Mouse (Mus musculus) T-helper 2 cell (primary cell): Measurements from ENCODE around the gene Ptger3.

Source experiments
- in situ Hi-C: fragments of 300-600 bp; cut with MboI, MseI; formaldehyde crosslinking; loops from one replicate; pipeline ENCODE4 v1.15.1; 2025; ENCODE audit warnings: high pct_unique_total_duplicates

Gene Ptger3

DNA sequence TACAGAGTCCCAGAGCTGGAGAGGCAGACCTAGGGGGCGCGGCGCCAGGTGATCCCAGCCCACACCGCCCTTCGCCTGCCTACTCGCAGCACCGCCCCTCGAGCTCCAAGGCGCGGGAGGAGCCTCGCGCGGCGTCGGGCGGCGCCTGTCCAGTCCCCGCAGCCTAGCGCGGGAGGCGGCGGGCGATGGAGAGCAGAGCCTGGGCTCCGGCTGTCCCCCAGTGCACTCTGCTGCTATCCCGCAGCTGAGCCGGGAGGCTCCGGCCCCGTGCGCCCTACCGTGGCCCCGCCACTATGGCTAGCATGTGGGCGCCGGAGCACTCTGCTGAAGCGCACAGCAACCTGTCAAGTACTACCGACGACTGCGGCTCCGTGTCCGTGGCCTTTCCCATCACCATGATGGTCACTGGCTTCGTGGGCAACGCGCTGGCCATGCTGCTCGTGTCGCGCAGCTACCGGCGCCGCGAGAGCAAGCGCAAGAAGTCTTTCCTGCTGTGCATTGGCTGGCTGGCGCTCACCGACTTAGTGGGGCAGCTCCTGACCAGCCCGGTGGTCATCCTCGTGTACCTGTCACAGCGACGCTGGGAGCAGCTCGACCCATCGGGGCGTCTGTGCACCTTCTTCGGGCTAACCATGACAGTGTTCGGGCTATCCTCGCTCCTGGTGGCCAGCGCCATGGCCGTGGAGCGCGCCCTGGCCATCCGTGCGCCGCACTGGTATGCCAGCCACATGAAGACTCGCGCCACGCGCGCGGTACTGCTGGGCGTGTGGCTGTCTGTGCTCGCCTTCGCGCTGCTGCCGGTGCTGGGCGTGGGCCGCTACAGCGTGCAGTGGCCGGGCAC, at the start of gene Ptger3:
Gene Ptger3 (plus strand): TSS at position 168 of the 841 bp plus-strand sequence.
- in situ Hi-C loops, result no loop called here

DNA sequence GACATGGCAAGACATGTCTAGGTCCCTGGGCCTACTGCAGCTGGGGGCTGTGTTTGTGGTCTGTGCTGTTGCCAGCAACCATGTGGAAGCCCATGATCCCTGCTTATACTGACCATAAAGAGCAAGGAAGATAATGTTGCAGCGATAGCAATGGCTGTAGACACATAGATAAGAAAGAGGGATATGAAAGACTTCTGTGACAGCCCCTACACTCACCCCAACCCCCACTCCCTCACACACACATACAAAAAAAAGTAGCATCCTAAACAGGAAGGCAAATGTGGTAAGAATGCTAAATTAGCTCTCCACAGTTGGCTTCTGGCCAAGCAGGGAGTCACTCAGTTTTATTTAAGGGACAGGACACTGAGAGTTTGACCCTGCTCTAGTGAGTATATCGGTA, 48.7 kb upstream of the Ptger3 start:
- in situ Hi-C loops, result no loop called here

DNA sequence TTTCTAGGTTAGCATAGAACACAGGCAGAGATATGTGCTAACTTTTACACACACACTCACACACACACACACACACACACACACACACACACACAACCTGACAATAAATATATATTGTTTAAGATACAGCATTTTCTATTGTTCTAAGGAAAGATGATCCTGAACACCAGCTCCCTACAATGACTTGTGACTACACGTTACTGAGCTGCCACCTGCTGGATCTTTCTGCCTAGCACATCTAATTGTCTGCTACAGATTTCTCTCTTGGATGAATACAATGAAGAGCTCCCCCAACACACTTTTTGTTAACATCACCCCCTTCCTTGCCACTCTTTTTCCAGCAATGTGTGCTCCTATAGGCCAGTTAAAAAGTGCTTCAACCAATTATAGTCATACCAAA, 46.3 kb upstream of the Ptger3 start:
- in situ Hi-C loops, result no loop called here

DNA sequence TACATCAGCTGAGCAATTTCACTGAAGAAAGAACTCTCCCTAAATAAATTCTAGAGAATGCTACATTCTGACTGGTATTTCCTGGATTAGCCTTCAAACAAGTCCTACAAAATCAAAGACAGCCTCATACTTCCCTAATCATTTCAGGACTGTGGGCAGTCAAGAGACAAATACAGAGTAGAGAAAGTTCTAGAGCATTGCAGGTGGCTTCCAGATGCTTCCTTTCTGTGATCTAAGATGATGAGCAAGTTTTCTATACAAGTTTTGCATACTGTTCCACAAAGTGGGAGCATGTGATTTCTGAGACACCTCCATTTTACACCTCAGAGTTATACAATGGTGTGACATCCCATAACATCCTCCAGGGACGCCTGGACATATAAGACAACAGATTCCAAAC, 42.9 kb upstream of the Ptger3 start:
- in situ Hi-C loops, result no loop called here

- in situ Hi-C loops, result loop anchor here (25.0 kb wide), 1 partner anchor 506 kb away; the partner anchor contains the start of genes Lrrc40 and Srsf11
Observed at GRCm38 (mm10) chr3:157531585-157531984, 35.1 kb upstream of the Ptger3 start.

DNA sequence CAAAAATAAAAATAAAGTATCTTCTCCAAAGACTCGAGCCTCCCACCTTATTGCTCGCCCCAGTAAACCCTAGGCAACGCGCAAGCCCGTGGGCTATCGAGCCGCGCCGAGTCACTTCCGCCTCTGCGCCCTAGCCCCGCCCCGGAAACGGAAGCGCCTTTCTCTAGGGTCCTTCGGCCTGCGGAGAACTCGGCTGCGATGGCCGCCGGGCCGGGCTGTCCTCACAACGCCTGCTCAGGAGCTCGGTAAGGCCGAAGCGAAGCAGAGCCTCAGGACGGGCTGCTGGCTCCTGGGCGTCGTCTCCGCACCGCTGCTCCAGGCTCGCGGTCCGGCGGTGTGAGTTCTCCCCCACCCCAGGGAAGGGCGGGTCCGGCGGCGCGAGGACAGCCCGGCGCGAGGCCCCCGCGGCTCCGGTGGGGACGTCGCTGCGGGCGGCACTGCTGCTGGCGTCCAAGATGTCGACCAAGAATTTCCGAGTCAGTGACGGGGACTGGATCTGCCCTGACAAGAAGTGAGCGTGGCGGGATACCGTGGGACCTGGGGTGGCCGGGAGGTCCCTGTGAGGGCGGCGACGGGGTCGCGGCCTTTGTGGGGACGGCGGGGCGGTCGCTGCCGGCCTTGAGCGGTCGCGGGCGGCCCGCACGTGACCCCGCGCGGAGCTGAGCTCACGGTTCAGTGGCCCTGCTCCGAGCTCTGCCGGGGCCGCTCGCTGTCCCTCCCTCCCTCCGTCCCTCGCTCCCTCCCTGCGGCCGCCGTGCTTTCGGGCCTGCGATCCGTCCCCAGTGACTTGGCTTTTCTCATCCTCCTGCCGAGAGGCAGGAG, 32.5 kb upstream of the Ptger3 start, which contains the start of gene Zranb2:
Gene Zranb2 (plus strand): TSS at position 197 of the 822 bp plus-strand sequence.
- in situ Hi-C loops, result loop anchor here (25.0 kb wide), 1 partner anchor 503 kb away; the partner anchor contains the start of genes Lrrc40 and Srsf11

DNA sequence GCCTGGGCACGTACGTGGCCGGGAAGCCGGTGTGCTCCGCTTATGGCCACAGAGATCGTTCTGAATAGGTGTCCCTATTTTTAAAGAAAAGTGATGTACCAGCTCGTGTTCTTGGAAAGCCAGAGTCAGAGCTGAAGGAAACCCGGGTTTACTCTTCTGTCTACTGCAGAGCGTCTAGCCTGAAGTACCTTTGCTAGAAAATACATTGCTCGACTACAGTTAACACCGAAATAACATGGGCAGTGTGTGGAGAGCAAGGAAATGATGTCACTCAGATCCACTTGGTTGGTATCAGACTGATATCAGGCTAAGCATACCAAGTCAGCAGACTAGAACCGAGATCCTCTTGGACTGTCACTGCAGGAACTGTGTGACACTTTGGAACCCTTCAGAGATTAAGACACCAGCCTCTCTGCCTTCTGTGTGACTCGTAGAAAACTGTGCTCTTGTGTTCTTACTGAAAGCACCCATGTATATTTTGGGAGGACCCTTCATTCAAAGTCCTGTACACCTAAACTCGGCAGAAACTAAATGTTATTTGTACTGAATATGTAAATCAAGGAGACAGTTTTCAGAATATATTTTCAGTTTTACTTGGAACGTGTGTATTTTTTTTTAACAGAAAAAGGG, 31.8 kb upstream of the Ptger3 start:
- in situ Hi-C loops, result loop anchor here (25.0 kb wide), 1 partner anchor 502 kb away; the partner anchor contains the start of genes Lrrc40 and Srsf11

GRCm38 (mm10) chr3:157549323-157549722, 17.4 kb upstream of the Ptger3 start:
- in situ Hi-C loops, result loop anchor here (25.0 kb wide), 1 partner anchor 488 kb away; the partner anchor contains the start of genes Lrrc40 and Srsf11

DNA sequence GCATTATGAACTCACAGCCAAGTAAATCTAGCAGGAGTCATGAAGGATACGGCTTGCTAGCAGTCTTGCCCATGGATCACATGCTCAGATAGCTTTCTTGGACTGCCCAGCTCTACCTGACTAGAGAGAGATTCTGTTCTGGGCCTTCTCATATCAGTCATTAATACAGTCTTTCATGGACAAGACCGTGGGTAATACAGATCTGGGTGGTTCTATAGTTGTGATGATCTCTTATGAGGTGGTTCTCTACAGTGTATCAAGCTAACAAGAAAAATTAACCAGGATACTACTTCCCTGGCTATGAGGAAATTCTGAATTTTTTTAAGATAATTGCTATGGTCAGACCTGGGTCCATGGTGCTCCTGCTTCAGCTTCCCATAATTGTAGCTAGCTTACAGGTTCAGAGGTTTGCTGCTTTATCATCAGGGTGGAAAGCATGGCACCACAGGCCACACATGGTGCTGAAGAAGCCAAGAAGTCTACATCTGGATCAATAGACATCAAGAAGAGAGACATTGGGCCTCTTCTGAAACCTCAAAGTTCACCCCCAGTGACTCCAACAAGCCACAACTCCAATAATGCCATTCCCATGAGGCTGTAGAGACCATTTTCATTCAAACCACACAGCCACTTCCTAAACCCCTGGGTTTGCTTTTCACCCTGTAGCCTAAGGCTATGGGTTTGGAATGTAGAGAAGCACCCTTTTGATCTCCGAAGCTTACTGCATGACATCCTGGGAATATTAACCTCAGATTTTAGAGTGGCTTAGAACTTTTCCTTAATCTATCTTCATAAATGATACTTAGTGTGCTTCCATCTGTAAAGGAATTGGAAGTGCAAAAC, 16.7 kb upstream of the Ptger3 start:
- in situ Hi-C loops, result loop anchor here (25.0 kb wide), 1 partner anchor 487 kb away; the partner anchor contains the start of genes Lrrc40 and Srsf11

GRCm38 (mm10) chr3:157565196-157565595, 1.5 kb upstream of the Ptger3 start:
- in situ Hi-C loops, result no loop called here

DNA sequence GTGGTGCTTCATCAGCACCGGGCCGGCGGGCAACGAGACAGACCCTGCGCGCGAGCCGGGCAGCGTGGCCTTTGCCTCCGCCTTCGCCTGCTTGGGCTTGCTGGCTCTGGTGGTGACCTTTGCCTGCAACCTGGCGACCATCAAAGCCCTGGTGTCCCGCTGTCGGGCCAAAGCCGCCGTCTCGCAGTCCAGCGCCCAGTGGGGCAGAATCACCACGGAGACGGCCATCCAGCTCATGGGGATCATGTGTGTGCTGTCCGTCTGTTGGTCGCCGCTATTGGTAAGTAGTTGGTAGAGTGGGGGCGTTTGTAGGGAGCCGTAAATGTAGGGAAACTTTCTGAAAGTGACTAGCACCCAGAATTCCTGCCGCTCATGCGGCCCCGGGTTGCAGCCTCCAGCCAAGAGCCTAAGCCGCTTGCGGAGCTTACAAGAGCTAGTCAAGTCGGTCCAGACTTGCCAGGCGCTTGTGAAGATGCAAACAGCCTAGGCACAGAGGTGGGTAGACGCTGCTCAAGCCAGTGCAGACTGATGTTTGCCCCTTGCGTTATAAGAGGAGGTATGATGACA, 957 bp downstream of the Ptger3 start:
- in situ Hi-C loops, result no loop called here

DNA sequence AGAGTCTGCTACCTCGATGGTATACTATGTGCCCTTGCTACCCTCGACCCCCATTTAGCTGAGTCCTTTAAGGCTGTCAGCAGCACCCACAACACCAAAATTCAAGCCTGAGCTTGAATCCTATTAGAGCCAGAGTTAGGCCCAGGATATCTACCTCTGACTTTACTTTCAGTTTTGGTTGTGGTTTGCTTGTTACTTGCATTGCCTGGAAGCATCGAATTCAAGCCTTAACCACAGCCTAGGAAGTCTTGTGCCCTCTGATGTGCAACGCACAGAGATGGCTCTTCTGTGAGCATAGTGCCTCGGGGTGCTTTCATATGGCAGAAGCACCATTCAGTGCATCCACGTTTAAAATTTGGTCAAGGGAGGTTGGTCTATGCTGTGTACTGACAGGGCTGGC, 5.3 kb downstream of the Ptger3 start:
- in situ Hi-C loops, result no loop called here

DNA sequence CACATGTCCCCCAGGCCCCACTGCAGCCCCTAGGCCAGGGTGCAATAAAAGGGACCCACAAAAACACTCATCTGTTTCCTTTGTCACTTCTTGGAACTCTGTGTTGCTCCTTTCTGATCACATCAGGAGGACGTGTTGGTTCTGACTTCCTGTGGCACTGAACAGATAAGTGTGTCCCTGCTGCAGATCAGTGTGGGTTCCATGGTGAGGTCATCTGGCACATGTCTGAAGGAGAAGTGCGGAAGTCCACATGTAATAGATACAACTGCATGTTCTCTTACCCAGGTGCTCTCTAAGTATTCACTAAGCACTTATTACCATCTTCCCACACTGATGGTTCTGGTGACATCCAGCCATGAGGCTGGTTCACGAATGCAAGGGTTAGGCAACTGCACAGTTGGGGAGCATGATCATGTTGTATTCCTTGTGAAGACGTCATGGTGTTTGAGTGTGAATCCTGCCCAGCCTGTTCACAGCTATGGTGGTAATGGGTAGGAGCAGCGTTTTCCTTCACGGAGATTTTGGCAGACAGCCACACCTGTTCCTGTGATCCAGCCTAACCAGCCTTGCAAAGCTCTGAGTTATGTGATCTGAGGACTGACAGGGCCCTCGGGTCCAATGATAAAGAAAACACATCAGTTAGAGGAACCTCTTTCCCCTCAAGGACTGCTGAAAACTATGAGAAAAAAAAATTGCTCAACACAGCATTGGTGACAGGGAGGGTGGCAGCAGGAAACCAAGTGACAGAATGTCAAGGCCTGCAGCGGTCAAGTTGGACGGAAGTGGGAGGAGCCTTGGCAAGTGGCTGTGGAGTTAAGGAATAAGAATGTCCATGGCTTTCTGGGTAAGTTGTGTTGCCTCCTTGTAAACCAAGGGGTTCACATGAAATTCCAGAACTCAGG, 9.0 kb downstream of the Ptger3 start:
- in situ Hi-C loops, result no loop called here

- in situ Hi-C loops, result no loop called here
Observed at GRCm38 (mm10) chr3:157576343-157576722, 9.6 kb downstream of the Ptger3 start.

DNA sequence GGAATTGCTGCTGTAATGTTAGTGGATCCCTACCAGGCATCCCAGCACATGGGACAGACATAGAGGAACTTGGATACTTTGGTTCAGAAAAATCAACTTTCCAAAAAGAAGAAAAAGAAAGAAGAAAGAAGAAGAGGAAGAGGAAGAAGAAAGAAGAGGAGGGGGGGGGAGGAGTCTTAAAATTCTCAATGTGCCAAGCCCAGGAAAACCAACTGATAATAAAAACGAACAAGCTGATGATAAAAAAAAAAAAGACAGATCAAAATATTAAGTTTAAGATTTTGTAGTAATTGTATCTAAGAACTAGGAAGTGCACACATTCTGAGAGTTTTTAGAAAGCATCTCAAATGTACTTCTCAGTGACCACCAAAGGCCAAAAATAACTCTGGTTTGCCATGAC, 10.2 kb downstream of the Ptger3 start:
- in situ Hi-C loops, result no loop called here

GRCm38 (mm10) chr3:157578469-157579170, 11.9 kb downstream of the Ptger3 start:
- in situ Hi-C loops, result no loop called here

DNA sequence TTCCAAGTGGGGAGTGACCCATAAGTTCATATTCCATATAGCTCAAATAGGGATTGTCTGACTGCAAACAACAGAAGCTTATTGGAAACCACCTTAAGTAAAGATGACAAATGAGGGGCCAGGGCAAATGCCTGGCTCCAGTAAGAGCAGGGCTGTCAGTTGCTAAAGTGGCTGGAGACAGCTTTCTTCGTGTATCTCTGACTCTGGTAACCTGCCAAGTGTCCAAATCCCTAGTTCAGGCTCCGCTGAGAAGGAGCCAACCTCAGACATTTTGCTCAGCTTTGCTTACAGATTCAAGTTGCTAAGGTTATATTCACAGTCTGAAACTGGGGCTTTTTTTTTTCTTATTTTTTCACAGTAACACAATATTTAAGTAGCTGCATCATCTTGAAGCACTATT, 12.7 kb downstream of the Ptger3 start:
- in situ Hi-C loops, result no loop called here

DNA sequence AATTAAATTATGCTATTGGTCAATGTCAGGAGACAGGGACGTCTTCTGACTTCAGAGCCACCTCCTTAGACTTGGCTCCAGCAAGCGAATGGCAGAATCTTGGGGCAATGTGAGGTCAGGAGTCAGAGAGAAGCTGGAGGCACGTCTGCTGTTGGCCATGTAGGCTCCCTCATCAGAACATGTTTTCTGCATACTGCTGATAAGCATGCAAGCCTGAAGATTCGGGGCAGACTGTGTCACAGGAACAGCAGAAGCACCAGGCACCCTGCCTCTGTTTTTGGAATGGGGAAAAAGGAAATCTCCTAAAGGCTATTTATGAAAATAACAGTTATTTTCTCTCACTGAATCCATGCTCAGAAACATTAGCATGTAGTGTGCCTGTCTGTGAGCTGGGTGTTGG, 13.6 kb downstream of the Ptger3 start:
- in situ Hi-C loops, result no loop called here

DNA sequence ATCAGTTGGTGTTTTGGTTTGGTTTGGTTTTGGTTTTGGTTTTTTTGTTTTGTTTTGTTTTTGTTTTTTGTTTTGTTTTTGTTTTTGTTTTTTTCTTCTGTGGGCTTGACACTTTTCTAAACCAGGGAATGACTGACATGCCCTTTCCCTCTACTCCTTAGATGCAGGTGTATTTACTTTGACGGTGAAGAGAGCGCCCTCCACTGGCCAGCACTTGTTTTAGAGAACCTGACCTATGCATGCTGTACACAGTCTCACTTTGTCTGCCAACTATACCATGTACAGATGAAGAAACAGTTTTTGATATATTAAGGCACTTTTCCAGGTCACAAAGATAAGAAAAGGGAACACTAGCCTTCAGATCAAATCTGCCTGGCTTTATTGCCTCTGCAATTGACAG, 15.1 kb downstream of the Ptger3 start:
- in situ Hi-C loops, result no loop called here
